Mouse (Mus musculus): ENCODE measurements at regions not wholly inside any gene's neighbourhood (a gene's known extent, or its start where the extent isn't known, plus 50 kb on each side); places are given as distances from the start of the nearest gene placed in this dataset.

- Histone ChIP-seq H3K4me3 (no peak overlapping the region), H3K4me2 (replicated peaks) (no peak overlapping the region), H3K9me3 (no peaks in the 10 kb centered on the region), H3K27me3 (no peaks in the 10 kb centered on the region), H3K9ac (no peak overlapping the region), H3K36me3 (no peaks in the 10 kb centered on the region), H3K4me1 (no peaks in the 10 kb centered on the region), H3K27ac (no peak overlapping the region)
- ATAC-seq (ENCODE audit: low FRiP score, low read depth) = no peak
- WGBS = 78% methylated on average over 3 of the region's 3 CpGs
Observed at GRCm38 (mm10) chr17:10105299-10105698, 214.4 kb downstream of the Qk start.

GRCm38 (mm10) chr17:10098199-10098598 is 221.5 kb downstream of the Qk start:
- no peaks in the 10 kb centered on the region for H3K27me3 ChIP-seq
- H3K9ac ChIP-seq = no peak overlapping the region
- 78% methylated on average over 4 of the region's 4 CpGs for WGBS
- H3K4me1 ChIP-seq = peaks cover 7% of the 10 kb centered on the region; the same call in 1 of the 2 replicates
- H3K27ac ChIP-seq = no peak overlapping the region
- no peaks in the 10 kb centered on the region for H3K9me3 ChIP-seq
- ATAC-seq (ENCODE audit: low FRiP score, low read depth) = no peak
- H3K36me3 ChIP-seq = no peaks in the 10 kb centered on the region
- H3K4me2 ChIP-seq (replicated peaks) = no peak overlapping the region
- H3K4me3 ChIP-seq = no peak overlapping the region

GRCm38 (mm10) chr17:10097691-10098090 is 222.0 kb downstream of the Qk start:
- H3K36me3 ChIP-seq = no peaks in the 10 kb centered on the region
- peaks cover 7% of the 10 kb centered on the region; the same call in 1 of the 2 replicates for H3K4me1 ChIP-seq
- no peak overlapping the region for H3K9ac ChIP-seq
- no peak overlapping the region for H3K27ac ChIP-seq
- H3K9me3 ChIP-seq = no peaks in the 10 kb centered on the region
- no peak overlapping the region for H3K4me2 ChIP-seq (replicated peaks)
- no peaks in the 10 kb centered on the region for H3K27me3 ChIP-seq
- no peak overlapping the region for H3K4me3 ChIP-seq
- ATAC-seq (ENCODE audit: low FRiP score, low read depth) = no peak

- 91% methylated on average over 3 of the region's 3 CpGs for whole genome bisulfite sequencing
- Histone ChIP-seq H3K27ac (no peak overlapping the region), H3K4me3 (no peak overlapping the region), H3K4me1 (peaks cover 7% of the 10 kb centered on the region; the same call in 1 of the 2 replicates), H3K9ac (no peak overlapping the region), H3K27me3 (no peaks in the 10 kb centered on the region), H3K36me3 (no peaks in the 10 kb centered on the region), H3K9me3 (no peaks in the 10 kb centered on the region), H3K4me2 (replicated peaks) (no peak overlapping the region)
- no peak for ATAC-seq (ENCODE audit: low FRiP score, low read depth)
Observed at GRCm38 (mm10) chr17:10095841-10096301, 223.8 kb downstream of the Qk start.

- Histone ChIP-seq H3K27ac (no peak overlapping the region), H3K4me2 (replicated peaks) (no peak overlapping the region), H3K27me3 (no peaks in the 10 kb centered on the region), H3K4me3 (no peak overlapping the region), H3K9me3 (no peaks in the 10 kb centered on the region), H3K4me1 (peaks cover 7% of the 10 kb centered on the region; the same call in 1 of the 2 replicates), H3K36me3 (no peaks in the 10 kb centered on the region), H3K9ac (no peak overlapping the region)
- no peak for ATAC-seq (ENCODE audit: low FRiP score, low read depth)
- WGBS = 68% methylated on average over 3 of the region's 3 CpGs
Observed at GRCm38 (mm10) chr17:10094108-10094521, 225.5 kb downstream of the Qk start.

GRCm38 (mm10) chr17:10093437-10094107 is 226.1 kb downstream of the Qk start:
- WGBS = 69% methylated on average over 8 of the region's 8 CpGs
- no peak overlapping the region for H3K4me2 ChIP-seq (replicated peaks)
- H3K27ac ChIP-seq = no peak overlapping the region

GRCm38 (mm10) chr17:10087192-10087886 is 232.3 kb downstream of the Qk start:
- Histone ChIP-seq H3K27ac (no peak overlapping the region), H3K4me1 (0 out of 2 replicates have a peak, but pooled peaks cover 6% of the 10 kb centered on the region), H3K36me3 (no peaks in the 10 kb centered on the region), H3K27me3 (no peaks in the 10 kb centered on the region), H3K4me3 (no peak overlapping the region), H3K9ac (no peak overlapping the region), H3K4me2 (replicated peaks) (no peak overlapping the region), H3K9me3 (no peaks in the 10 kb centered on the region)
- 68% methylated on average over 7 of the region's 7 CpGs for WGBS
- ATAC-seq (ENCODE audit: low FRiP score, low read depth) = no peak

More at GRCm38 (mm10) chr17:10093437-10094107, 226.1 kb downstream of the Qk start:
- no peak for ATAC-seq (ENCODE audit: low FRiP score, low read depth)
- Histone ChIP-seq H3K36me3 (no peaks in the 10 kb centered on the region), H3K9ac (no peak overlapping the region), H3K4me3 (no peak overlapping the region), H3K9me3 (no peaks in the 10 kb centered on the region), H3K4me1 (peaks cover 6% of the 10 kb centered on the region; the same call in 1 of the 2 replicates), H3K27me3 (no peaks in the 10 kb centered on the region)

- H3K4me2 ChIP-seq (replicated peaks) = no peak overlapping the region
- no peak overlapping the region for H3K9ac ChIP-seq
- H3K27ac ChIP-seq = no peak overlapping the region
- no peak overlapping the region for H3K4me3 ChIP-seq
- 0 out of 2 replicates have a peak, but pooled peaks cover 6% of the 10 kb centered on the region for H3K4me1 ChIP-seq
- no peaks in the 10 kb centered on the region for H3K36me3 ChIP-seq
- 82% methylated on average over 2 of the region's 2 CpGs for WGBS
- no peaks in the 10 kb centered on the region for H3K27me3 ChIP-seq
- no peak for ATAC-seq (ENCODE audit: low FRiP score, low read depth)
- H3K9me3 ChIP-seq = no peaks in the 10 kb centered on the region
Observed at GRCm38 (mm10) chr17:10086558-10086957, 233.1 kb downstream of the Qk start.

- H3K4me2 ChIP-seq (replicated peaks) = no peak overlapping the region
- H3K4me1 ChIP-seq = 0 out of 2 replicates have a peak, but pooled peaks cover 6% of the 10 kb centered on the region
- no peak for ATAC-seq (ENCODE audit: low FRiP score, low read depth)
- H3K4me3 ChIP-seq = no peak overlapping the region
- no peak overlapping the region for H3K9ac ChIP-seq
- no peaks in the 10 kb centered on the region for H3K9me3 ChIP-seq
- H3K27ac ChIP-seq = no peak overlapping the region
- H3K27me3 ChIP-seq = no peaks in the 10 kb centered on the region
- no peaks in the 10 kb centered on the region for H3K36me3 ChIP-seq
- WGBS = 39% methylated on average over 2 of the region's 2 CpGs
Observed at GRCm38 (mm10) chr17:10086132-10086531, 233.5 kb downstream of the Qk start.

- no peak overlapping the region for H3K27ac ChIP-seq
- no peak overlapping the region for H3K9ac ChIP-seq
- no peak for ATAC-seq (ENCODE audit: low FRiP score, low read depth)
- no peak overlapping the region for H3K4me2 ChIP-seq (replicated peaks)
- H3K36me3 ChIP-seq = no peaks in the 10 kb centered on the region
- WGBS = 65% methylated on average over 10 of the region's 10 CpGs
- no peak overlapping the region for H3K4me3 ChIP-seq
- no peaks in the 10 kb centered on the region for H3K9me3 ChIP-seq
- no peaks in the 10 kb centered on the region for H3K27me3 ChIP-seq
- H3K4me1 ChIP-seq = 0 out of 2 replicates have a peak, but pooled peaks cover 6% of the 10 kb centered on the region
Observed at GRCm38 (mm10) chr17:10081721-10082120, 237.9 kb downstream of the Qk start.

- Histone ChIP-seq H3K4me1 (no peaks in the 10 kb centered on the region), H3K36me3 (no peaks in the 10 kb centered on the region), H3K4me2 (replicated peaks) (no peak overlapping the region), H3K9me3 (no peaks in the 10 kb centered on the region), H3K9ac (no peak overlapping the region), H3K4me3 (no peak overlapping the region), H3K27me3 (no peaks in the 10 kb centered on the region), H3K27ac (no peak overlapping the region)
- WGBS = 76% methylated on average over 15 of the region's 15 CpGs
- no peak for ATAC-seq (ENCODE audit: low FRiP score, low read depth)
Observed at GRCm38 (mm10) chr17:10079853-10080650, 239.6 kb downstream of the Qk start.
